Mouse (Mus musculus): Measurements from ENCODE around the gene Cachd1. TPM values are rescaled to one million over a fixed set of nuclear protein-coding genes. Genes with fewer than 3 reads are reported as not detected.
A peak's percentile ranks its signal among the peaks of the same experiment; 100 is the strongest.

Gene Cachd1
- total and polyA plus RNA-seq, 3 experiments: 2.0 to 5.1 (median 3.5) TPM

DNA sequence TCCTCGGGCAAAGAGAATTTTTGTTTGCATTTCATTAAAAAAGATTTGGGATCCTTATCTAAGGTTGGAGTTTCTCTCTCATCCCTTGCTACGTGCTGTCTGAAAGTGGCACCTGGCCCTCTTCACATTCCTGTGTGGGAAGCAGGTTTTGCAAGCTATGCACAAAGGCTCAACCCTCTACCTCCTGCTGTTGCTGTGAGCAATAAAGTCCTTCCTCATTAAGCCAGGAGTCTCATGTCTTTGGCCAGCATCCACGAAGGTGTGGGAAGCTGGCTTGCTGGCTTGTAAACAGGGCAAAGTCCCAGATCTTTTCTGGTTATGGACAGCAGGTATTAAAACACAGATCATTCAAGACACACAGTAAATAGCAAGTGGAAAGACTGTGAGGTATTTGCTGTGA lies 7.9 kb upstream of the Cachd1 start:
- Histone ChIP-seq H3K9ac (ENCODE audit: low read depth, low read length) (no peak overlapping the region), H3K4me1 (ENCODE audit: control insufficient read depth, insufficient read depth, low read length) (no peaks in the 10 kb centered on the region), H3K27me3 (ENCODE audit: control insufficient read depth, insufficient read depth, low read length) (no peaks in the 10 kb centered on the region), H3K36me3 (ENCODE audit: control insufficient read depth, insufficient read depth, low read length) (no peaks in the 10 kb centered on the region), H3K27ac (no peak overlapping the region), H3K79me2 (replicated peaks; ENCODE audit: control insufficient read depth, insufficient read depth, low read length) (no peaks in the 10 kb centered on the region), H3K4me3 (no peak overlapping the region)
- intact Hi-C loops (cut with DNase I): no loop called here
- WGBS: 55% methylated on average over 3 of the region's 3 CpGs
- no peak for DNase-seq
- TF ChIP-seq CTCF (IDR thresholded peaks at IDR 0.05) (no peak), EP300 (IDR thresholded peaks at IDR 0.05; ENCODE audit: insufficient read depth, low read depth, low read length) (no peak), POLR2A (IDR thresholded peaks at IDR 0.05; ENCODE audit: insufficient read depth, low read depth, low read length) (no peak)

DNA sequence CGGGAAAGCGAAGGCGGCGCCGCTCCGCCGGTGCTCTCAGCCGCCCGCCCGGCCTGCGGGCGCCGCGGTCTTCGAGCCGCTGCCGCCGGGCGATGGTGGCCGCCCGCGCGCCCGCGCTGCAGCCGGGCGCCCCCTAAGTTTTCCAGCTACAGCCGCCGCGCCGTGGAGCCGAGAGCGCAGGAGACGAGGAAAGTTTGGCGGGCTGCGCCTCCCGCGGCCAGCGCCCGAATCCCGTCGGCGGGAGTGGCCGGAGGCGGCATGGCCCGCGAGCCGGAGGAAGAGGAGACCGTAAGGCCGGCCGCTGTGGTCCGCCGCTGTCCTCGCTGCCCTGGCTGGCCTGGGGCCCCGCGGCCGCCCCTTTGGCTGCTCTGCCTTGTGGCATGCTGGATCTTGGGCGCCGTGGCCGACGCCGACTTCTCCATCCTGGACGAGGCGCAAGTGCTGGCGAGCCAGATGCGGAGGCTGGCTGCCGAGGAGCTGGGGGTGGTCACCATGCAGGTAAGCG lies 448 bp downstream of the Cachd1 start:
- Histone ChIP-seq H3K4me3 (peak overlapping the region; percentile 75), H3K79me2 (replicated peaks; ENCODE audit: control insufficient read depth, insufficient read depth, low read length) (no peaks in the 10 kb centered on the region), H3K36me3 (ENCODE audit: control insufficient read depth, insufficient read depth, low read length) (no peaks in the 10 kb centered on the region), H3K27me3 (ENCODE audit: control insufficient read depth, insufficient read depth, low read length) (no peaks in the 10 kb centered on the region; the same call in 1 of the 2 replicates), H3K9ac (ENCODE audit: low read depth, low read length) (peak overlapping the region; percentile 85), H3K27ac (peak overlapping the region; percentile 48; the same call in 1 of the 2 replicates), H3K4me1 (ENCODE audit: control insufficient read depth, insufficient read depth, low read length) (peaks cover 2% of the 10 kb centered on the region; the same call in 1 of the 2 replicates)
- DNase-seq: no peak
- intact Hi-C loops (cut with DNase I): loop anchor here (5.0 to 10.0 kb wide), 2 partner anchors 108 to 210 kb away; no protein-coding TSS in a partner anchor
- TF ChIP-seq CTCF (IDR thresholded peaks at IDR 0.05) (no peak), EP300 (IDR thresholded peaks at IDR 0.05; ENCODE audit: insufficient read depth, low read depth, low read length) (no peak), POLR2A (IDR thresholded peaks at IDR 0.05; ENCODE audit: insufficient read depth, low read depth, low read length) (no peak)
- under 1% methylated on average over 65 of the region's 68 CpGs for WGBS

DNA sequence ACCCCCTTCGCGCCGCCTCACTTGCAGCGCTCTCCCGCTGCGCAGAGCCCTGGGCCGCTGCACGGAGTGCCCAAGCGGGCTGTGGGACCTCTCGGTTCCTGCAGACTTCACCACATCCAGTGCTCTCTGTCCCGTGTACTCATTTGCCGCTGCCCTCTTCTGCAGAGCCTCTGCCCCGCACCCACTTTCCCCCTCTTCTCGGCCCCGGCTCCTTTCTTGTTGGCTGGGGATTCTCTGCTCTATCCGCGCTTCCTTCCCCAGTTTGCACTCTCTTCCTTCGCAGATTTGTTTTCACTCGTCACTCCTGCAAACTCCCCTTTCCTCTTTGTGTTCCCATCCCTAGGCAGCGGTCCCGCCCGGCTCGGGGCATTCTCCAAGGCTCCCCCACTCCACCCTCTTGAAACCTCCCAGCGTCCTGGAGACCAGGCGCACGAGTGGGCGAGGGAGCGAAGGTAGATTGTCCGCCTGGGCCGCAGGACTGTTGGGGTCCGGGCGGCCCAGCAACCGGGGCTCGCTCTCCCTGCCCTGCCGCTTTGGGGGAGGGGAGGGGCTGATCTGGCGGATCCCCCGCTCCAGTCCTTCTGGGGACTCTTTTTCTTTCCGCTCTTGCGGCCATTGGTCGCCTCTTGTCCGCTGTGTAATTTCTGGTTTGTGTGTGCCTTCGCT lies 1.0 kb downstream of the Cachd1 start:
- H3K27me3 ChIP-seq (ENCODE audit: control insufficient read depth, insufficient read depth, low read length): no peaks in the 10 kb centered on the region; the same call in 1 of the 2 replicates
- TF ChIP-seq POLR2A (IDR thresholded peaks at IDR 0.05; ENCODE audit: insufficient read depth, low read depth, low read length): no peak
- TF ChIP-seq CTCF (IDR thresholded peaks at IDR 0.05): no peak
- TF ChIP-seq EP300 (IDR thresholded peaks at IDR 0.05; ENCODE audit: insufficient read depth, low read depth, low read length): no peak
- peak overlapping the region; percentile 75 for H3K4me3 ChIP-seq
- 4% methylated on average over 41 of the region's 42 CpGs for WGBS
- peak overlapping the region; percentile 48; the same call in 1 of the 2 replicates for H3K27ac ChIP-seq
- peak; percentile 34 to 66 for DNase-seq
- H3K4me1 ChIP-seq (ENCODE audit: control insufficient read depth, insufficient read depth, low read length): peaks cover 2% of the 10 kb centered on the region; the same call in 1 of the 2 replicates
- intact Hi-C loops (cut with DNase I): loop anchor here (5.0 to 10.0 kb wide), 2 partner anchors 107 to 210 kb away; no protein-coding TSS in a partner anchor
- H3K79me2 ChIP-seq (replicated peaks; ENCODE audit: control insufficient read depth, insufficient read depth, low read length): no peaks in the 10 kb centered on the region
- no peaks in the 10 kb centered on the region for H3K36me3 ChIP-seq (ENCODE audit: control insufficient read depth, insufficient read depth, low read length)
- H3K9ac ChIP-seq (ENCODE audit: low read depth, low read length): peak overlapping the region; percentile 85

DNA sequence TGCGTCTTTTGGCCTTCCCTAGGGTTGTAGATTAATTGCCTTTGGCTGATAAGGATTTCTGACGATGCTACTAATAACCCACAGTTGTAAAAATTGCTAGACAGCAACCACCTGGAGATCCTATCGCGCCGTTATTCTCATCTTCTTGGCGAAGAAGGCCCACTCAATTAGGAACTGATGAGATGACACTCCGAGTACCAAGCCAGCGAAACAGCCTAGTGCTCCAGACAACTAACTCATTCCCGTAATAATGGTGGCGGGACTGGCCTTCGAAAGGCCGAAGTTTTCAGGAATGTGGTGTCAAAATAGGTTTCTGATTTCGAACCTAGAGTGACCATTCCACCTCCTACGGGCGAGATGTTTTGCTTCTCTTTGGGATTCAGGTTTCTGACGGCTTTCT lies 1.6 kb downstream of the Cachd1 start:
- Histone ChIP-seq H3K79me2 (replicated peaks; ENCODE audit: control insufficient read depth, insufficient read depth, low read length) (no peaks in the 10 kb centered on the region), H3K9ac (ENCODE audit: low read depth, low read length) (peak overlapping the region; percentile 22; the same call in 1 of the 2 replicates), H3K36me3 (ENCODE audit: control insufficient read depth, insufficient read depth, low read length) (no peaks in the 10 kb centered on the region), H3K27ac (no peak overlapping the region; the same call in 1 of the 2 replicates), H3K4me3 (peak overlapping the region; percentile 75), H3K4me1 (ENCODE audit: control insufficient read depth, insufficient read depth, low read length) (peaks cover 2% of the 10 kb centered on the region; the same call in 1 of the 2 replicates), H3K27me3 (ENCODE audit: control insufficient read depth, insufficient read depth, low read length) (no peaks in the 10 kb centered on the region; the same call in 1 of the 2 replicates)
- intact Hi-C loops (cut with DNase I): loop anchor here (5.0 to 10.0 kb wide), 2 partner anchors 107 to 209 kb away; no protein-coding TSS in a partner anchor
- no peak for DNase-seq
- TF ChIP-seq EP300 (IDR thresholded peaks at IDR 0.05; ENCODE audit: insufficient read depth, low read depth, low read length) (no peak), CTCF (IDR thresholded peaks at IDR 0.05) (no peak), POLR2A (IDR thresholded peaks at IDR 0.05; ENCODE audit: insufficient read depth, low read depth, low read length) (no peak)
- 53% methylated on average over 16 of the region's 16 CpGs for WGBS

DNA sequence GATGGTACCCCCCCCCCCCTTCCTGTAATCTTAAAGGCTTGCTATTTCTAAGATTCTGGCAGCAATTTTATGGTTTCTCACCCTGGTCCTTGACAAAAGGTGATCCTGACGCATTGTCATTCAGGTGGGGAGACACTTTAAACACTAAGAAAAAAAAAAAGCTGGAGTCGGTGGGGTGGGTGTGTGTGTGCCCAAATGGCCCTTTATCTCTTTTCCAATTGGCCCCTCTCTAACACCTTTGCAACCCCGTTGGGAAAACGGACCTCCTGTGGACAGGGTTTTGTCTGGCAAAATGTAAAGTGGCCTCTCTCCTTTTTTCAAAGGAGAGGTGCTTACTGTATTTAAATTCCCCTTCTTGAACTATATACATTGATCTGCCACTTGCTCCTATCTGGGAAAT lies 2.5 kb downstream of the Cachd1 start:
- H3K27me3 ChIP-seq (ENCODE audit: control insufficient read depth, insufficient read depth, low read length): no peaks in the 10 kb centered on the region; the same call in 1 of the 2 replicates
- intact Hi-C loops (cut with DNase I): loop anchor here (5.0 to 10.0 kb wide), 2 partner anchors 106 to 208 kb away; no protein-coding TSS in a partner anchor
- H3K27ac ChIP-seq: no peak overlapping the region
- H3K9ac ChIP-seq (ENCODE audit: low read depth, low read length): no peak overlapping the region
- no peak overlapping the region for H3K4me3 ChIP-seq
- DNase-seq: no peak
- H3K79me2 ChIP-seq (replicated peaks; ENCODE audit: control insufficient read depth, insufficient read depth, low read length): no peaks in the 10 kb centered on the region
- no peaks in the 10 kb centered on the region for H3K36me3 ChIP-seq (ENCODE audit: control insufficient read depth, insufficient read depth, low read length)
- 80% methylated on average over 4 of the region's 4 CpGs for WGBS
- TF ChIP-seq CTCF (IDR thresholded peaks at IDR 0.05) (no peak), POLR2A (IDR thresholded peaks at IDR 0.05; ENCODE audit: insufficient read depth, low read depth, low read length) (no peak), EP300 (IDR thresholded peaks at IDR 0.05; ENCODE audit: insufficient read depth, low read depth, low read length) (no peak)
- peaks cover 2% of the 10 kb centered on the region; the same call in 1 of the 2 replicates for H3K4me1 ChIP-seq (ENCODE audit: control insufficient read depth, insufficient read depth, low read length)

Data from heart, adult 2 months (tissue).